Mouse (Mus musculus) kidney, adult 2 months (tissue): ENCODE results near the gene Cyp2d11.

Experiments
- CTCF ChIP-seq: fragments of 200-500 bp; conservative IDR thresholded peaks from 2 replicates; pipeline ENCODE4 v1.5.1; 2011; ENCODE audit warnings: low read depth, mild to moderate bottlenecking, control low read depth, low read length, moderate library complexity, mixed read lengths; ENCODE audit not compliant: insufficient read depth, insufficient read length
- POLR2A ChIP-seq: fragments of 200-500 bp; IDR thresholded peaks from one replicate; pipeline ENCODE4 v1.6.1; 2011; ENCODE audit warnings: low read depth, low read length, control low read depth

DNA sequence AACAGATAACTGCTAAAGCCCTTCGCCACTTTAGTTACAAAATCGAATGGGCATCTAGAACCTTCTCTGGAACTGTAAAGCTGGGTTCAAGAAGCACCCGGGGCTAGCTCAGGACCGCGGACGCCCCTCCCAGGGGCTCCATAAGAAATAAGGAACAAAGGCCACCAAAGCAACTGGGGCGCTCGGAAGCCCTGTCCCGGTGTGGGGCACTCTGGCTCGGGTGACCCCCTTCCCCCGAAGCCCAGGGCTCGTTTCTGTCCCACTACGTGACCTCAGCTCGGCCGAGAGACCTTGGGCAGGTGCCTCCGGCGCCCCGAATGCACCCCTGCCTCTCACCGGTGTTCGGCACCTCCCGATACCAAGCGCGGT, 40.1 kb downstream of the Cyp2d11 start:
- TF ChIP-seq CTCF (no peak), POLR2A (no peak)
